Mouse (Mus musculus) left cerebral cortex, adult 18-20 months (tissue): ENCODE results near the gene Tprkb. TPM values are rescaled to one million over a fixed set of nuclear protein-coding genes. Genes with fewer than 3 reads are reported as not detected.
A peak's percentile ranks its signal among the peaks of the same experiment; 100 is the strongest.
"Not testable (repeated sequence)": the region's sequence is repeated elsewhere in the genome, so short reads cannot be mapped to it uniquely, and the experiment has no call there.

ENCODE experiments used
- DNase-seq, 2 experiments: peaks; one replicate each; pipeline ENCODE4 v3.0.0; 2021 to 2022; ENCODE audit warnings: low spot score in 2 of 2, mixed read lengths in 1 of 2
- long read RNA-seq, 2 experiments: library from polyadenylated mRNA; stranded (forward); transcript quantifications; one replicate each; pipeline ENCODE4 v2.0.0; 2021
- total RNA-seq, 2 experiments: library from RNA; stranded (reverse); gene quantifications; 2 replicates each; pipeline ENCODE4 v1.2.3; 2021

Tprkb gene
- total RNA-seq = 10 to 100 TPM; 51.6 to 55.3 TPM
- long read RNA-seq, experiment 1, transcript Tprkb-201 (6 exons, 2,103 nt) = major isoform, 25 of 54 reads
- long read RNA-seq, experiment 1, partial matches to known transcripts = 3 of 54 reads
- long read RNA-seq, experiment 1, other reads (novel, unspliced or antisense) = 23 of 54 reads
- long read RNA-seq, experiment 2, transcript Tprkb-201 (6 exons, 2,103 nt) = major isoform, 13 of 37 reads
- long read RNA-seq, experiment 2, partial matches to known transcripts = 1 of 37 reads
- long read RNA-seq, experiment 2, other reads (novel, unspliced or antisense) = 21 of 37 reads

DNA sequence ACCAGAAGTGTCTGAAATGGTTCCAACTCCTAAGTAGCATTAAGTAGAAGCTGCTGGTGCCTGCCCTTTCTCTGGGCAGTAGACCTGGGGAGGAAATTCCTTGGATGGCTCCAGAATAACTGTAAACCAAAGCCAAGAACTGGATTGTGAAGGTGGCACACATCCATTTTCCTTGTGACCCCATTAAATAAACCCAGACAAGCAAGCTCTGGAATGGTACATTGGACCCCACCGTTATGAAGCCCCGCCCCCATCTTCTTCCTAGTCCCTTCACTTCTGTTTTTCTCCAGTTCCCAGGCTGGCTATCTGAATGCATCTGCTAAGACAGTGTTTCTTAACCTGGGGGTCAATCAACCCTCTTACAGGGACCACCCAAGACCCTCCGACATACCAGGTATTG lies at the start of gene Tprkb:
Tprkb (plus strand) TSS at position 279 of the 400 bp plus-strand sequence.
- DNase-seq = no peak

DNA sequence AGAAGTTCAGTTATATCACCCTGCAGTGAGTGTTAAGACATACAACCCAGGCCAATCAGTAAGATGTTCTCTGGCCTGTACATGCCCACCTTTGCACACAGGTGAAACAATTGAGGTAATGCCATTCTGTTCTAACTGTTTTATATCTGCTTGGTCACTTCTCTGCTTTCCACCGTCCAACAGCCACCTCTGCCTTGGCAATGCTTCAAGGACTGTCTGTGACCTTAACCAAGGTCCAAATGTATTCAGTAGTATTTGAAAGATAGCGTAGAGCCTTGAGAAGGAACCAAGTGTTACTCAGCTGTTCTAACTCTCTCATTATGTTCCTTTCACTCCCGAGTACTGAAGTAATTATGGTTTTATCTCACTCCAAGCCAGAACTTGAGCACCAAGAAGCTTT lies 49.1 kb upstream of the Tprkb start:
- DNase-seq = no peak

DNA sequence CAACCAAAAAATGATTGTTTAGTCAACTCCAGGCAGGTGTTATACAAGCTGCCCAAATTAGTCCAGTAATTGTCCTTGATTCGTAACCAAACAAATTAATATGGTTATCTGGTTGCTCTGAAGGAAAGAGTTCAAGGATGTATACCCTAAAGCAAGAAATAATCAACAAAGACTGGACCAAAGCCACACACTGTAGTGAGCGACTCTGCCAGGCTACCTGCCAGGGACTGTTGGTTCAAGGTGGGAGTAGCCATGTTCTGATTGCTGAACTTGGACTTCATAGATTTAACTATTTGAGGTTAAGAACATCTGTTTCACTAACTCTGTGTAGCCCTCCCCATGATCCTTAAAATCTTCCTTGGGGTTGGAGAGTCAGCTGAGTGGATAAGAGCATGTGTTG lies 48.5 kb upstream of the Tprkb start:
- no peak for DNase-seq

DNA sequence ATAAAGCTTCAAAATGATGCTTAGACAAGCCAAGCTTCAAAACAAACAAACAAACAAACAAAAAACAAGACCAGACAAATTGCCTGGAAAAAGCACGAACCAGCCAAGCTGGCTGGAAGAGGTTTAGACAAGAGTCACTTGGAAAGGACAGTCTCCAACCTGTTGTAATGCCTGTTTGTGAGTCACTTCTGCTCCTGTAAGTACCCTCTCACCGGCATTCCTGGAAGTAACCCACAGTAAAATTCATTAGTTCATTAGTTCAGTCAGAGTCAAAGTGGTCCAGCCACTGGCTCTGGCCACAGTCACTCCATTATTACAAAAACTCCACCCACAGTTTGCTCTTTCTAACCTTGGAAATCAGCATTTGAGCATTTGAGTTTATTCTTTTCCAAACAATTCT lies 47.8 kb upstream of the Tprkb start:
- no peak for DNase-seq

DNA sequence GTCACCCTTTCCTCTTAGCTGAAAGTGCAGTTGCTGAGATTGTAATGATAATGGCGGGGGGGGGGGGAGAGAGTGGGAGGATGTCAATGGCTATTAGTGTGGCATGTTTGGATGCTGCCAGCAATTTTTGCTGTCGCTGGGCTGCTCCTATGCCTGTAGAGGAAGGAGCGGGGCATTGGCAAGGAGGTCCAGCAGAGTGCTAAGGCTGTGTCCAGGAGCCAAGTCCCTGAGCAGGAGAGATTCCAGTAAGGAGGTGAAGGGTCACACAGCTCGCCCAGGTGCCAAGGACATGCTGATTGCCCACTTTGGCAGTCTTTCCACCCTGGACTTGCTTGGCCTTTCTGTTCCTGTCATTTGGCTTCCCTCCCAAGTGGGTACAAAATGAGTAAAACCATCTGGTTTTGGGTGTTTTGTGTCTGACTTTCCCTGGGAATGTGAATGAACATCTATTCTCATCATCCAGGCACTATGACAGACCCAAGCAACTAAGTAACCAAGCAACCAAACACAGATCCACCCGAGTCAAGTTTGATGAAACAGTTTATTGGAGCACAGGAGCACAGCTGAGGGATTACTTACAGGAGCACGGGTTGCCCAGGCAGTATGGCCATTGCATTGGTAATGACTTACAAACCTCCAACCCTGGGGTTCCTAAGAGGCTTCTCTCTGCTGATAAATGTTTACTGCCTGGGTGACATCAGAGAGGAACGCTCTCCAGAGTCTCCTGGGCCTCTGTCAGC lies 46.6 kb upstream of the Tprkb start:
- peak in 1 of 2 experiments; percentile 17 for DNase-seq

DNA sequence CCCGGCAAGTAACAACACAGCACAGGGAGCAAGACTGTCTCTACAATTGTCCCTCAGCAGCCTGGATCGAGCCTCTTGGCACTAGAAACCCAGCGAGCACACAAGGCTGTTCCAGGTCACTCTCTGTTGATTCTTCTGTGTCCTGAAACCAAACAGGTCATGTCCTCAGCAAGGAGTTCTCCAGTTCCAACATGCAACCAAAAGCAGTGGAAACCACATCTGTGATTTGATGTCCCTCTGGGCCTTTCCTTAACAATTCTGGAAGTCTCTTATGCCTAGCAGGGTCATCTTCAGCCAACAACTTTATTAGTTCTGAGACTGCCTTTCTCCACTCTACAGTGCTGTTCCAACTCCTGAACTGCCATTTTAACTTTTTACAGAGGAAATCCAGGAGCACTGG lies 45.5 kb upstream of the Tprkb start:
- DNase-seq = not testable (repeated sequence)

DNA sequence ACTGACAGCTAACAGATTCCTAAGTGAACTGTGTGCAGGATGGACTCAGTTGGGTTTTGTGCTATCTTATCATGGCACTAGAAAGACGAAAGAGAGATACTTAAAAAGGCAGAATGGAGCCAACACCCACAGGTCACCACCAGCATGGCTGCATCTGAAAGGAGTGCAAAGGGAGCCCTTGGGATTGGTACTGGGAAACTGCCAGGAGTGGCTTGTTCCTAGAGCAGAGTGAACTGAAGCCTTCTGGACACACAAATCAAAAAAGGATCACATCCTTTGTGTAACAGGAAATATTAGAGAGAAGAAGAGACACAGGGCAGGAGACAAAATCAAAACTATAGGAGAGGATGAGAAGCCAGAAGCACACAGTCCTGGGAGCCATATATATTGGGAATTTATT lies 44.7 kb upstream of the Tprkb start:
- DNase-seq = not testable (repeated sequence)

DNA sequence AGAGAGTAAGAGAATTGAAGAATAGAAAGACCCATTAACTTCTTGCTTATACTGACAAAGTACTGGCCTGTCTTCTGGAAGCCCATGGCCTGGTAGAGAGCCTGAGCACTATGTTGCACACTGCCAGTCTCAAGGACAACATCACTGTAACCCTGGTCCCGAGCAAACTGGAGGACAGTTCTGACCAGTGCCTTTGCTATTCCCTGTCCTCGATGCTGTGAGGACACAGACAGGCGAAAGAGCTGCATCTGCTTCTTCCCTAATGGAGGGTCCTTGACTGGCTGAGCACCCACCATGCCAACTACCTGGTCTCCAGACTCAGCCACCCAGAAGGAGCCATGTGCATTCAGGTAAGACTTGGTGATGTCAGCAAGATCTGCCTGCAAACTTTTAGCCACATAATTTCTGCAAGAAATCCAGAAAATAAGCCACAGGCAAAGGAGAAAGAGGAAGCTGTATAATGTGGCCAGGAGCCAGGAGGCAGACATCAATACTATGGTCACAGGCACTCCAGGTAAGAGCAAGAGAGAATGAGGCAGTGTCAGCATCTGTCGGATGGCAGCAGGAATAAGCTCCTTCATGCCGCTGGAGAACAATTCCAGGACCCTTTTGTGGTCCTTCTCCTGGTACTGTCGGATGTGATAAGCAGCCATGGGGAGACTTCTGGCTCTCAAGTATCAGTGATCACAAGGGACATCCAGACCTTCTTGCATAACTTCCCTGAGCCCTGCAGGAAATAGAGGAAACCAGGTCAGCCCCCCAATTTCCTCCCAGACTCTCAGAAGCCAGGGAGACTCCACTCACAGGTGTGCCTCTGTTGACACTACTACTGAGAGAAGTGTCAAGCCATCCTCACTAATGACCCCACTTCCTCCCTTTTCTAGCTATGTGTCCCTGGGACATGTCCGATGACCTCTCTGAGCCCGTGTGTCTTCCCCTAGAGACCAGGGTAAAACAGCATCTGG lies 43.7 kb upstream of the Tprkb start:
- no peak for DNase-seq

DNA sequence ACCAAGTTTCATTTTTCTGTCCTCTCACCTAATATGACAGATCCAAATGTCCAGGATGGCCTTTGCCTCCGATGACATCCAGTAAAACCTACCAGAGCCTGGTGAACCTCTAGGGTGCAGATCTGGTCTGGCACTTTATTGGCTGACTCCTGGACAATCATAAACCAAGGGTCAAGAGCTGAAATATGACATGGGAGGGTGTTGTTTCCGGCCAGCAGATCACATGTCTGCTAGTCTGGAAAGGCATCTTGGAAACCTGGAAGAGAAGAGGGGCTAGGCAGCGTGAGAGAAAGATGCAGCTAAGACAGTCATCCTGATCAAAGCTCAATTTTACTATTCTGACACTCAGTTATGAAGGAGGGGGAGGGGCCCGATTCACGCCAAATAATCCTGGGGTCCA lies 42.7 kb upstream of the Tprkb start, which contains the start of gene Nat8f2:
Nat8f2 (minus strand) TSS at position 153 of the 400 bp plus-strand sequence.
- not testable (repeated sequence) for DNase-seq

DNA sequence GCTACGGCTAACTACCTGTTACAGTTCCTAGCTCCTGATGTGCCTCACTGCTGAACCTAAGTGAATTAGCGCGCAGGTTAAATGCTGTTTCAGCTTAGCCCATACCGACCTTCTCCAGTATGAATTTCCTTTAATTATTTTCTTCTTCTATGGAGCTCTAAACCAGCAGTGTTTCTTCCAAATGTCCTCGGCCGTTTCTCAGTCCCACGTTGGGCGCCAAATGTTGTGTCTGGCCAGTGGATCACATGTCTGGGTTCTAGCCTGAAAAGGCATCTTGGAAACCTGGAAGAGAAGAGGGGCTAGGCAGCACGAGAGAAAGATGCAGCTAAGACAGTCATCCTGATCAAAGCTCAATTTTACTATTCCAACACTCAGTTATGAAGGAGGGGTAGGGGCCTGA lies 28.4 kb upstream of the Tprkb start:
- not testable (repeated sequence) for DNase-seq

DNA sequence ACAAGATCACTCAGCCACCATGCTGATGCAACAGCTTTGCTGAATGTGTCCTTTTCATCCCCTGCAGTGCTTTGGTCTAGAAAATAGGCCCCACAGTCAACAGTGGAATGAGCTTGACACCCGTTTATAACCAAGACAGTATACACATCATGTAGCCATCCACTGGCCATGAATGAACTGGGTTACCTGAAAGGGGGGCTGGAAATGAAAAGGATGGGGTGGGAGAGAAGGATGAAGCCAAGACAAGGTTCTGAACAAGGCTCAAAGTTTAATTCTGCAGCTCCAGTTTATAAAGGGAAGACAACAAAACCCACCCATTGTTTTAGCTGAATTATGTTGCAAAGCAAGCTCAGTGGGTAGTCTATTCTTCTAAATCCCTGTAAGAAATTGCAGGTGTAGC lies 27.4 kb upstream of the Tprkb start:
- DNase-seq = no peak

DNA sequence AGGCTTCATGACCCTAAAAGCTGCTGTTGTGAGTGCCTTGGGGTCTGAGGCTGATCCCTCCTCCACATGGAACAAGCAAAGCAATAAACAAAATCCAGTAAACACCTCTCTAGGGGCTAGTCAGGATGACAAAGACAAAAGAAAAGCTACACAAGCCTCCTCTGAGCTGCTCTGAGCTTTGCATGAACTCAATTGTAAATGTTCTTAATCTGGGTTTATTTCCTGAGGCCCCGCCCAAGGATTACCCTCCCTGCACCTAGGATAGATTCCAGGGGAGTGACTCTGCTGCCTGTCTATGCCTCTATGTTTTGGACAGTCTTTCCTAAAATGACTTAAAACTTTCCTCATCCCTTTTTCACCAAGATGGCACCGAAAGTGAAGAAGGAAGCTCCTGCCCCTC lies 22.7 kb upstream of the Tprkb start:
- no peak for DNase-seq

DNA sequence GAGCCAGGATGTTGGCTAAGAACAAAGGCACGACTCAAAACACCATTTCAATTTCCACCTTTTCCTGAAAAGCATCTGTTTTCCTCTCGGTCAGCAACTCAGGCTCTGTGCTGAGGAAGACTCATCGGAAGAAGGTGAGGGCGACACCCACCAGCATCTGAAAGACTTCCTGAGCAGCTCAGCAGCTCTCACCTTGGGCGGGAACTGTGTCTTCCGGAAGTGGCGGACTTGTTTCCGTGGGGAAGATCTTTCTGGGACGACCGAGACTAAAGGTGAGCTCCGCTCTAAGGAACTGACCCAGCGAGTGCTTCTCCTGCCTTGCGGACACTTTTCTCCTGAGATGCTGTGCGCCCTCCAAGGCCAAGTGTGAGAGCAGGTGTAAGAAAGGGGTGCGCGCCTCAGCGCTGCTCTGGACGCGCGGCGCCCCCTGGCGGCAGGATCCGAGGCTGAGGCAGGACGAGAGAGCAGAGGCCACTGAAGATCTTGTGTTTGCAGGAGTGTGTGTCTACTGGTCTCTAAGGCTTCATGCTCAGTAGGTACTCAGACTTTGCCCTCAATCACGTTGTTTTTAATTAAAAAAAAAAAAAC lies 16.5 kb upstream of the Tprkb start:
- DNase-seq = peak in 1 of 2 experiments; percentile 29

DNA sequence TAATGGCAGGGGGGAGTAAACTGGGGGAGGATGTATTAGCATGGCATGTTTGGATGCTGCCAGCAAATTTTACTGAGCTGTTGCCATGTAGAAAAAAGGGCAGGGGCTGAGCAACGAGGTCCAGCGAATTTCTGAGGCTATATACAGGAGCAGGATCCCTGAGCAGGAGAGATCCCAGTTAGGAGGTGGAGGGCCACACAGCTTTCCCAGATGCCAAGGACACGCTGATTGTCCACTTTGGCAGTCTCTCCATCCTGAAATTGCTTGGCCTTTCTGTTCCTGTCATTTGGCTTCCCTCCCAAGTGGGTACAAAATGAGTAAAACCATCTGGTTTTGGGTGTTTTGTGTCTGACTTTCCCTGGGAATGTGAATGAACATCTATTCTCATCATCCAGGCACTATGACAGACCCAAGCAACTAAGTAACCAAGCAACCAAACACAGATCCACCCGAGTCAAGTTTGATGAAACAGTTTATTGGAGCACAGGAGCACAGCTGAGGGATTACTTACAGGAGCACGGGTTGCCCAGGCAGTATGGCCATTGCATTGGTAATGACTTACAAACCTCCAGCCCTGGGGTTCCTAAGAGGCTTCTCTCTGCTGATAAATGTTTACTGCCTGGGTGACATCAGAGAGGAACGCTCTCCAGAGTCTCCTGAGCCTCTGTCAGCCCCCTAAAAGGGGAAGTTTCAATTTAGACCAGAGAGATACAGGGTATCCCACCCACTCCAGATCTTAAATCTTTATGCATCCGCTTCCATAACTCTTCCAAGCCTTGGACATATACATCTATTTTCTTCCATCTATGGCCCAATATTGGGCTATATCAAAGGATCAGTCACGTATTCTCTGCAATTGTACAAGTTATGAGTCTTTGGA lies 12.8 kb upstream of the Tprkb start:
- DNase-seq = not testable (repeated sequence)

DNA sequence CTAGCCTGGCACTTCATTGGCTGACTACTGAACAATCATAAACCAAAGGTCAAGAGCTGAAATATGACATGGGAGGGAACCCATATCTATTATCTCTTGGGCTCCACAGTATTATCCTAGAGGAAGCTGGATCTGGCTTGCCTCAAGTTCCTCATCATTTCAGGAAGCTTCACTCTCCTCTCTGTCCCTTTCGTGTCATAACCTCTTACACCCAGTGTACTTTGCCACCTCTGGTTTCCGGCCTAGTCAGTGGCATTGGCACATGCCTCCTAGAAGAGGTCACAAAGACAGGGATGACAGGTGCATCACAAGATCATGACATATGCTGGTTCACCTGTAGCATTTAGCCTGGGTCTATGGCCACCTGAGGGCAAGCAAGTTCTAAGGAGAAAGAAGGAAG lies 9.4 kb upstream of the Tprkb start:
- DNase-seq = no peak

DNA sequence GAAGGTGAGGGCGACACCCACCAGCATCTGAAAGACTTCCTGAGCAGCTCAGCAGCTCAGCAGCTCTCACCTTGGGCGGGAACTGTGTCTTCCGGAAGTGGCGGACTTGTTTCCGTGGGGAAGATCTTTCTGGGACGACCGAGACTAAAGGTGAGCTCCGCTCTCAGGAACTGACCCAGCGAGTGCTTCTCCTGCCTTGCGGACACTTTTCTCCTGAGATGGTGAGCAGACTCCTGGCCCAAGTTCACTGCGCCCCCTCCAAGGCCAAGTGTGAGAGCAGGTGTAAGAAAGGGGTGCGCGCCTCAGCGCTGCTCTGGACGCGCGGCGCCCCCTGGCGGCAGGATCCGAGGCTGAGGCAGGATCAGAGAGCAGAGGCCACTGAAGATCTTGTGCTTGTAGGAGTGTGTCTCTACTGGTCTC lies 7.0 kb upstream of the Tprkb start, which contains the start of gene Nat8f4:
Nat8f4 (minus strand) TSS at position 243 of the 420 bp plus-strand sequence.
- peak; percentile 80 to 83 for DNase-seq

DNA sequence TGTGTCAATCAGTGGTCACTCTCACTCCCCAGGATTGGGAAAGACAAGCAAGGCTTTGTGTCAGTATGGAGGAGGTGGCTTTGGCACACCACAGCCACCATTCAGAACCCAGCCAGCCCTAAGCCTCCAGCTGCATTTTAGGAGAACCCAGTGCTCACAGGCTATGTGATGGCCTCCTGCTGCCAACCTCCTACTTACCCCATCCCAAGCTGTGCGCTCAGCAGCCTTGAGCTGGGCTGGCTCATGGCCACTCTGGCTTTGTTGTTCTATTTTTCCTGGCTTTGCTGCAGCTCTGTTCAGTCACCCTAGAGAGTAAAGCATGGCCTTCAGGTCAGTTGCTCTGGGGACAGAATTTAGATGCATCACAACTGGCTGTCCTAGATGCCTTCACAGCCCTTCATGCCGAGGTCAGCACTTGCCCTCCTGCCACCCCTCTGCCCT lies 4.7 kb upstream of the Tprkb start:
- peak; percentile 14 to 44 for DNase-seq

DNA sequence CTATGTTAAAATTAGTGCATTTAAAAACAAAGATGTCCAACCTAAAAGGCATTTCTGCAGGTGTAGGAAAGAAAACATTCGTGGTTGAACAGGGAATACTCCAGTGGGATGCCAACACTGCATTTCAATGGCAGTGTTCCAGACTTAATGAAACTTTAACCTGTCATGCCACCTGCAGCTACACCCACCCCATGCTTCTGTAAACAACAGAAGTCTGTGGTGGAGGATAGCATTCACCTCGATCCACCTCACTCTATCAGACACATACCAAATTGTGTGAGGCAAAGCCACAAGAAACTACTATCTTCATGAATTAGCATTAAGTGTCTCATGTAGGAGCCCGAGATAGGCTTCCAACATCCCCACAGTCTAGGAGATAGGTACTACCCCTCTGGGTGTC lies 3.3 kb upstream of the Tprkb start:
- no peak for DNase-seq

DNA sequence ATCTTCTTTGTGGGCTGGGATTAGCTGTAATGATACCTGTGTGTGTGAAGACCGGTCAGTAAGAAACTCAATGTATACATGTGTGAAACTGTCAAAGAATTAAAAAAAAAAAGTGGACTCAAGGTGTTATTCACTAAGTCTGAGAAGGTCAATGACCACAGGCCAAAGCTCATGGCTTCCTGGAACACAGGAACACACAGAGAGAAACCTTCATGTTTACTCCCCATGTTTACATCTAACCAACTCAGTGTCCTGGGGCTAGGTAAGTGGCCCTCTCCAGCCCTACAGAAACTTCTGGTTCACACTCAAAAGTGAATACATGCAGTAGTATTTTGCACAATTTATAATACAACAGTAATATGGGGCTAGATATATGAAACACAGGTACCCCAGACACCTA lies 2.0 kb upstream of the Tprkb start:
- no peak for DNase-seq

DNA sequence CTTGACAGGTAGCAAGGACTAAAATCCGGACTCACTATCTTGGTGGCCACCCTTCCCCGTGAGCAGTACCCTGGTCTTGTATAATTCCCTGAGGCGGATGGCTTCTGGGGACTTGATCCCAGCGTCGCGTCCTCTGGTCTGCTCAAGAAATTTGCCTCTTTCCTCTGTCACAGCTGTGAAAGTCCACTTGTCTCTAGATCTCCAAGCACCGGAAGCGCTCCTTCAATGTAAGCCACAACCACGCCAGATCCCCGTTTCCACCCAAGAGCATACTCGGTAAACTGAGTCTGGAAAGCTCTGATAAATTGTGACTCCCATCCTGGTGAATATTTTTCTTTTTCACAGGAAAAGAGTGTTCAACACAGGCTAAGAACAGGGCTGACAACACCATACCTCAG lies 3.5 kb downstream of the Tprkb start:
- no peak for DNase-seq
